Mouse (Mus musculus): ENCODE data around the gene Alcam. TPM values are rescaled to one million over a fixed set of nuclear protein-coding genes. Genes with fewer than 3 reads are reported as not detected.

The Alcam gene
- polyA plus RNA-seq, 2 experiments: 7.3 to 7.5 TPM

- H3K4me3 ChIP-seq (ENCODE audit: insufficient read depth in 1 of 2, low read depth in 2 of 2, low read length in 2 of 2): no peak overlapping the region
- TF ChIP-seq CTCF (IDR thresholded peaks at IDR 0.05; ENCODE audit: low read depth) (no peak), EP300 (IDR thresholded peaks at IDR 0.05; ENCODE audit: low read depth) (no peak)
- no peaks in the 10 kb centered on the region for H3K27me3 ChIP-seq (ENCODE audit: control insufficient read depth, insufficient read depth, low read length)
- no peaks in the 10 kb centered on the region for H3K9me3 ChIP-seq (ENCODE audit: control insufficient read depth, low read length)
- no peak overlapping the region; the same call in 1 of the 2 replicates for H3K4me2 ChIP-seq (ENCODE audit: low read depth)
- ATAC-seq (ENCODE audit: insufficient read depth) (no peak), DNase-seq (ENCODE audit: low read depth in 3 of 3, low spot score in 3 of 3) (no peak)
- no peaks in the 10 kb centered on the region; a peak in 1 of 4 replicates for H3K4me1 ChIP-seq (replicated peaks; ENCODE audit: control insufficient read depth in 2 of 2, insufficient read depth in 2 of 2, low read length in 1 of 2)
- no peak overlapping the region for H3K27ac ChIP-seq
- WGBS (ENCODE audit: insufficient replicate concordance): 46% methylated on average over 4 of the region's 4 CpGs
- H3K36me3 ChIP-seq (replicated peaks; ENCODE audit: control insufficient read depth, insufficient read depth, low read depth): no peaks in the 10 kb centered on the region
- no peak overlapping the region for H3K9ac ChIP-seq (replicated peaks)
Measured at GRCm38 (mm10) chr16:52428505-52428904, 25.4 kb downstream of the Alcam start.

DNA sequence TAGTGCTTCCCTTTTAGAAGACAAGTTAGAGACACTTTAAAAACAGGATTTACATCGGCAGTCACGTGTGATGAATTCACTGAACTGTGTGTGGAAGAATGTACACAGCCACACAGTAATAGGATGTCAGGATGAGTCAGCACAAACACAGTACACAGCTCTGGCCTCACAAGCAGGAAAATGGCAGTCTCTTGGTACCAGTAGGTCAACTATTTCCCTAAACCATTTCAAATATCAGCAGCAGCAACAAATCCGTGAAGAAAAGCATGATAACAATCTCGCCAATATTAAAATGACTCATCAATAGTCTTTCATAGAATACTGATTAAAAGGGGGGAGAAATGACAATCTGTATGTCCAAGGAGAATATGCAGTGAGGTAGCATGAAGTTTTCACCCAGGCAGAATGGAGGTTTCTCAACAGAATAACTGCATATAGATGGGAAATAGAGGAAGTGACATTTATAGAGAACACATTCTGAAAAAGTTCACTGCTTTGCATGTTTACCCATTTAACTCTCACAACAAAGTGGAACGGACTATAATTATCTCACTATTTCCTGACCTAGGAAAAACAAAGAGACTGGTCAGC lies 35.2 kb downstream of the Alcam start:
- H3K27ac ChIP-seq: no peak overlapping the region
- no peaks in the 10 kb centered on the region for H3K36me3 ChIP-seq (replicated peaks; ENCODE audit: control insufficient read depth, insufficient read depth, low read depth)
- H3K9ac ChIP-seq (replicated peaks): no peak overlapping the region
- H3K27me3 ChIP-seq (ENCODE audit: control insufficient read depth, insufficient read depth, low read length): no peaks in the 10 kb centered on the region
- H3K4me1 ChIP-seq (replicated peaks; ENCODE audit: control insufficient read depth in 2 of 2, insufficient read depth in 2 of 2, low read length in 1 of 2): peaks cover 0 to 2% of the 10 kb centered on the region in 2 experiments; a peak in 1 of 4 replicates
- H3K4me3 ChIP-seq (ENCODE audit: insufficient read depth in 1 of 2, low read depth in 2 of 2, low read length in 2 of 2): no peak overlapping the region
- no peak overlapping the region for H3K4me2 ChIP-seq (ENCODE audit: low read depth)
- 41% methylated on average over 5 of the region's 5 CpGs for WGBS (ENCODE audit: insufficient replicate concordance)
- no peaks in the 10 kb centered on the region for H3K9me3 ChIP-seq (ENCODE audit: control insufficient read depth, low read length)
- ATAC-seq (ENCODE audit: insufficient read depth) (no peak), DNase-seq (ENCODE audit: low read depth in 3 of 3, low spot score in 3 of 3) (no peak)
- TF ChIP-seq CTCF (IDR thresholded peaks at IDR 0.05; ENCODE audit: low read depth) (no peak), EP300 (IDR thresholded peaks at IDR 0.05; ENCODE audit: low read depth) (no peak)

GRCm38 (mm10) chr16:52417982-52418381 lies 35.9 kb downstream of the Alcam start:
- whole genome bisulfite sequencing (ENCODE audit: insufficient replicate concordance): 58% methylated on average over 5 of the region's 5 CpGs
- no peak overlapping the region for H3K27ac ChIP-seq
- H3K4me1 ChIP-seq (replicated peaks; ENCODE audit: control insufficient read depth in 2 of 2, insufficient read depth in 2 of 2, low read length in 1 of 2): peaks cover 0 to 2% of the 10 kb centered on the region in 2 experiments; a peak in 1 of 4 replicates

DNA sequence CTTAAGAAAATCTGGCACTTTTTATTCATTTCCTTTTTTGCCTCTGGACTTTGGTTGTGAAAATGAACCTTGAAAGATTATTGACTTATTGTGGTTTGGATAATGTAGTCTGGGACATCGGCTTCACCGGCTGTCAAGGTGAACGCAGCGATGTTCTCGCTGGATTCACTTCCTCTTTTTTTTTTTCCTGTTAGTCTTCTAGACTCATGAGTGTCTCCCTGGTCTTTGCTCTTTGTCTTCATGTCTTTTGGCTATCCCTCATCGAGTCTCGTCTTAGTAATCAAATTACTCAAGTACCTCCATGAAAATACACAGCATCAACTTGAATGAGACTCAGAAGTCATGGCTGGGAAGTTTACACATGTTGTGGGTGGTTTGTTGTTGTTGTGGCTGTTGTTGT lies 36.7 kb downstream of the Alcam start:
- no peak for TF ChIP-seq EP300 (IDR thresholded peaks at IDR 0.05; ENCODE audit: low read depth)
- no peak for TF ChIP-seq CTCF (IDR thresholded peaks at IDR 0.05; ENCODE audit: low read depth)
- Histone ChIP-seq H3K36me3 (replicated peaks; ENCODE audit: control insufficient read depth, insufficient read depth, low read depth) (no peaks in the 10 kb centered on the region), H3K27ac (no peak overlapping the region), H3K9ac (replicated peaks) (no peak overlapping the region), H3K4me3 (ENCODE audit: insufficient read depth in 1 of 2, low read depth in 2 of 2, low read length in 2 of 2) (no peak overlapping the region), H3K4me2 (ENCODE audit: low read depth) (no peak overlapping the region), H3K27me3 (ENCODE audit: control insufficient read depth, insufficient read depth, low read length) (no peaks in the 10 kb centered on the region), H3K4me1 (replicated peaks; ENCODE audit: control insufficient read depth in 2 of 2, insufficient read depth in 2 of 2, low read length in 1 of 2) (peaks cover 0 to 2% of the 10 kb centered on the region in 2 experiments; a peak in 1 of 4 replicates), H3K9me3 (ENCODE audit: control insufficient read depth, low read length) (no peaks in the 10 kb centered on the region)
- DNase-seq (ENCODE audit: low read depth in 3 of 3, low spot score in 3 of 3): no peak
- WGBS (ENCODE audit: insufficient replicate concordance): 27% methylated on average over 7 of the region's 7 CpGs
- ATAC-seq (ENCODE audit: insufficient read depth): no peak

More at GRCm38 (mm10) chr16:52417982-52418381, 35.9 kb downstream of the Alcam start:
- H3K4me2 ChIP-seq (ENCODE audit: low read depth): no peak overlapping the region
- H3K9me3 ChIP-seq (ENCODE audit: control insufficient read depth, low read length): no peaks in the 10 kb centered on the region
- DNase-seq (ENCODE audit: low read depth in 3 of 3, low spot score in 3 of 3) (no peak), ATAC-seq (ENCODE audit: insufficient read depth) (no peak)
- no peak overlapping the region for H3K9ac ChIP-seq (replicated peaks)
- H3K4me3 ChIP-seq (ENCODE audit: insufficient read depth in 1 of 2, low read depth in 2 of 2, low read length in 2 of 2): no peak overlapping the region
- H3K27me3 ChIP-seq (ENCODE audit: control insufficient read depth, insufficient read depth, low read length): no peaks in the 10 kb centered on the region
- no peak for TF ChIP-seq EP300 (IDR thresholded peaks at IDR 0.05; ENCODE audit: low read depth)
- no peak for TF ChIP-seq CTCF (IDR thresholded peaks at IDR 0.05; ENCODE audit: low read depth)
- no peaks in the 10 kb centered on the region for H3K36me3 ChIP-seq (replicated peaks; ENCODE audit: control insufficient read depth, insufficient read depth, low read depth)

DNA sequence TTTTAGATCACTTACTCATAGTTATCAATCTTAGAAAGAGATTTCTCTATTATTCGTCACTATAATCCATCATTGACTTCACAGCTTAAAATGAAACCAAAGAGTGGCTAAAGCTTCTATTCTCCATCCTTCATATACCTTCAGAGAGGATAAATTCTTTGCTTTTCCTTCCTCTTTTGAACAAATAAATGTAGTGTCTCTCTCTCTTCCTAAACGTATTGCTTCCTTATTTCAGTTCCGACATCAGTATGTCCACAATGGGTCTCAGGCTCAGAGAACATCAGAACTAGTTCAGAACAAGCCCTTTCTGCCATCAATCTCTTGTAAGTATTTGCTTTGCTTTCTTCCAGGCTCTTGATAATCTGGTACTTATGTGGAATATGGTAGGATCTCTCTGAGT lies 40.2 kb downstream of the Alcam start:
- no peaks in the 10 kb centered on the region for H3K27me3 ChIP-seq (ENCODE audit: control insufficient read depth, insufficient read depth, low read length)
- no peak overlapping the region for H3K27ac ChIP-seq
- H3K9ac ChIP-seq (replicated peaks): no peak overlapping the region
- no peaks in the 10 kb centered on the region for H3K9me3 ChIP-seq (ENCODE audit: control insufficient read depth, low read length)
- no peak overlapping the region for H3K4me2 ChIP-seq (ENCODE audit: low read depth)
- no peak overlapping the region for H3K4me3 ChIP-seq (ENCODE audit: insufficient read depth in 1 of 2, low read depth in 2 of 2, low read length in 2 of 2)
- no peak for DNase-seq (ENCODE audit: low read depth in 3 of 3, low spot score in 3 of 3)
- TF ChIP-seq CTCF (IDR thresholded peaks at IDR 0.05; ENCODE audit: low read depth) (no peak), EP300 (IDR thresholded peaks at IDR 0.05; ENCODE audit: low read depth) (no peak)
- no peaks in the 10 kb centered on the region for H3K36me3 ChIP-seq (replicated peaks; ENCODE audit: control insufficient read depth, insufficient read depth, low read depth)
- WGBS (ENCODE audit: insufficient replicate concordance): 44% methylated on average over 3 of the region's 3 CpGs
- H3K4me1 ChIP-seq (replicated peaks; ENCODE audit: control insufficient read depth in 2 of 2, insufficient read depth in 2 of 2, low read length in 1 of 2): peaks cover 0 to 2% of the 10 kb centered on the region in 2 experiments; a peak in 1 of 4 replicates
- no peak for ATAC-seq (ENCODE audit: insufficient read depth)
